In genomic region chr14:102883344-102884122, GRCm38 (mm10) we compare ENCODE assay signal across 8 mouse cellular contexts.
DNase-seq lines count a peak whose midpoint lies in the region; ATAC-seq and TF ChIP-seq lines count a peak whose summit lies in the region.

No protein-coding gene starts in this region.

- no peak overlapping the region for H3K4me3 ChIP-seq in limb, embryonic 14.5 days (replicated peaks; ENCODE audit: low read length)
- no peak overlapping the region for H3K4me3 ChIP-seq in limb, embryonic 10.5 days
- H3K4me3 ChIP-seq in lung, embryonic 14.5 days (ENCODE audit: low read depth, low read length): no peak overlapping the region

- ATAC-seq in limb, embryonic 14.5 days (ENCODE audit: low FRiP score, low read depth): no peak
- peak; percentile 94 for ATAC-seq in common myeloid progenitor, adult 5-6 weeks (replicated peaks; ENCODE audit: low read depth, poor library complexity, severe bottlenecking)
- ATAC-seq in lung, embryonic 14.5 days (ENCODE audit: insufficient read depth): peak; percentile 93

- no peak overlapping the region for H3K9ac ChIP-seq in limb, embryonic 14.5 days (ENCODE audit: low read depth, low read length, severe bottlenecking)
- no peak overlapping the region for H3K9ac ChIP-seq in lung, embryonic 14.5 days

- no peaks in the 10 kb centered on the region for H3K36me3 ChIP-seq in limb, embryonic 14.5 days (ENCODE audit: control insufficient read depth, insufficient read depth, low read length)
- H3K36me3 ChIP-seq in limb, embryonic 10.5 days: no peaks in the 10 kb centered on the region
- H3K36me3 ChIP-seq in lung, embryonic 14.5 days (ENCODE audit: insufficient read depth): no peaks in the 10 kb centered on the region

- no peak for TF ChIP-seq POLR2A in limb, embryonic 14.5 days (IDR thresholded peaks at IDR 0.05; ENCODE audit: borderline replicate concordance, extremely low read depth, insufficient read depth, insufficient read length)

- H3K27ac ChIP-seq in limb, embryonic 14.5 days (replicated peaks; ENCODE audit: low read depth, low read length): no peak overlapping the region
- H3K27ac ChIP-seq in limb, embryonic 10.5 days: no peak overlapping the region
- H3K27ac ChIP-seq in lung, embryonic 14.5 days (ENCODE audit: low read depth): no peak overlapping the region

- TF ChIP-seq CTCF in lung, embryonic 14.5 days (IDR thresholded peaks at IDR 0.05; ENCODE audit: low read depth): no peak

- H3K4me1 ChIP-seq in limb, embryonic 14.5 days (ENCODE audit: control insufficient read depth, insufficient read depth, low read length): peaks cover 11% of the 10 kb centered on the region
- peaks cover 3% of the 10 kb centered on the region; the same call in 1 of the 2 replicates for H3K4me1 ChIP-seq in limb, embryonic 10.5 days
- no peaks in the 10 kb centered on the region for H3K4me1 ChIP-seq in lung, embryonic 14.5 days (ENCODE audit: insufficient read depth)

- H3K4me2 ChIP-seq in limb, embryonic 14.5 days (replicated peaks; ENCODE audit: low read depth, low read length, severe bottlenecking): no peak overlapping the region
- no peak overlapping the region for H3K4me2 ChIP-seq in lung, embryonic 14.5 days

- 82% methylated on average over 15 of the region's 15 CpGs for WGBS in limb, embryonic 14.5 days
- 88% methylated on average over 15 of the region's 15 CpGs for WGBS in limb, embryonic 10.5 days
- WGBS in lung, embryonic 14.5 days: 79% methylated on average over 15 of the region's 15 CpGs

- intact Hi-C loops in heart, postnatal 14 days (cut with DNase I): loop anchor here (5.0 kb wide), 2 partner anchors 76 to 99 kb away; partner anchors contain the start of gene Kctd12
- intact Hi-C loops in left cerebral cortex, postnatal 4 days (cut with DNase I): no loop called here

- H3K9me3 ChIP-seq in limb, embryonic 14.5 days (ENCODE audit: control insufficient read depth, low read length): no peaks in the 10 kb centered on the region
- no peaks in the 10 kb centered on the region for H3K9me3 ChIP-seq in limb, embryonic 10.5 days (replicated peaks)
- no peaks in the 10 kb centered on the region for H3K9me3 ChIP-seq in lung, embryonic 14.5 days (ENCODE audit: low read depth, low read length)

- no peaks in the 10 kb centered on the region for H3K27me3 ChIP-seq in limb, embryonic 14.5 days (ENCODE audit: control insufficient read depth, insufficient read depth, low read length)
- H3K27me3 ChIP-seq in limb, embryonic 10.5 days (ENCODE audit: low read depth, poor library complexity, severe bottlenecking): no peaks in the 10 kb centered on the region
- no peaks in the 10 kb centered on the region for H3K27me3 ChIP-seq in lung, embryonic 14.5 days (ENCODE audit: insufficient read depth, low read length)

- peak; percentile 58 for DNase-seq in limb, embryonic 14.5 days (ENCODE audit: low spot score)
- no peak for DNase-seq in limb, embryonic 10.5 days (ENCODE audit: low spot score)
- DNase-seq in heart, postnatal 14 days: peak; percentile 27 to 47
- DNase-seq in lung, embryonic 14.5 days: peak; percentile 80
- DNase-seq in urinary bladder, postnatal 36 days (ENCODE audit: low spot score in 2 of 2): no peak
- no peak for DNase-seq in left cerebral cortex, postnatal 4 days
- DNase-seq in frontal cortex, postnatal 14 days (ENCODE audit: low spot score in 2 of 2): no peak

Comparison
In these comparisons a context has a peak if more than half of its experiments do, and no peak if none do; other contexts are left out.
1. DNase-seq: peak in limb, embryonic 14.5 days (single experiment), heart, postnatal 14 days (2 of 2) and lung, embryonic 14.5 days (single experiment); none in limb, embryonic 10.5 days (single experiment), urinary bladder, postnatal 36 days (0 of 2), left cerebral cortex, postnatal 4 days (single experiment) and frontal cortex, postnatal 14 days (0 of 2).